Mouse (Mus musculus) G1E (cell line): ENCODE measurements around the gene Bcl9l.

Source experiments
- CTCF ChIP-seq: IDR thresholded peaks from 2 replicates; pipeline ENCODE4 v1.5.1; 2012; ENCODE audit warnings: low read depth, low read length, inconsistent platforms, mixed read lengths
- POLR2AphosphoS5 ChIP-seq: IDR thresholded peaks from 2 replicates; pipeline ENCODE4 v1.6.1; 2012; ENCODE audit warnings: low read depth, low read length, inconsistent platforms; ENCODE audit not compliant: insufficient replicate concordance
- TAL1 ChIP-seq: conservative IDR thresholded peaks from 2 replicates; pipeline ENCODE4 v1.6.1; 2012; ENCODE audit warnings: low read depth, low read length, inconsistent platforms, mixed read lengths

- TF ChIP-seq TAL1 = no peak
- no peak for TF ChIP-seq POLR2AphosphoS5
- TF ChIP-seq CTCF = no peak
Measured at GRCm38 (mm10) chr9:44505824-44506467, 23.3 kb downstream of the Bcl9l start.
